Mouse (Mus musculus) bone marrow, adult 2 months (tissue): ENCODE data around the gene Mtcl1.

ENCODE experiments used
- CTCF ChIP-seq: fragments of 200-500 bp; IDR thresholded peaks from 2 replicates; pipeline ENCODE4 v1.5.1; 2011; ENCODE audit warnings: low read length, control low read depth; ENCODE audit not compliant: control insufficient read depth, insufficient read depth
- POLR2A ChIP-seq: fragments of 200-500 bp; IDR thresholded peaks from 2 replicates; pipeline ENCODE4 v1.6.1; 2011; ENCODE audit warnings: low read depth, mild to moderate bottlenecking, control low read depth, low read length, borderline replicate concordance; ENCODE audit not compliant: control insufficient read depth

DNA sequence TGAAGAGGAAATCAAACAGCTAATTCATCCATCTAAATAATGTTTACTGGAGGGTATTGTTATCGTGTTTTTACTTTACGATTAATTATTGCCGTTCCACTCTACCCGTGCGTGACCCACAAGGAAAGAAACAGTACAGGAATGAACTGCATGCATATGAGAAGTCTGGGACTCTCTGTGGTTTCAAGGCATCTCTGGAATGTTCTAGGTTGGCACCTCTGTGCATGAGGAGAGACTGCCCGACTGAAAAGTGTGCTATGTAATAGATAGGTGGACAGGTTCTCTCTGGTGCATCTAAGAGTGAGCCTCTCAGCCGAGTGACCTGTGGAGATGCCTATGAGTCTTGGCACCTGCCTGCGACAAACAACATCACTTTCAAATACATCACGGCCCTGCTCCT, 78.7 kb downstream of the Mtcl1 start:
- TF ChIP-seq CTCF (no peak), POLR2A (no peak)
